Mouse (Mus musculus): ENCODE data around the gene AY074887.

The AY074887 gene

GRCm38 (mm10) chr9:54917010-54917677 is 33.7 kb downstream of the AY074887 start, which contains the start of gene Hykk:
Hykk (plus strand) TSS chr9:54917283.
- DNase-seq (ENCODE audit: low read depth, low spot score) = peak; percentile 88

GRCm38 (mm10) chr9:54916401-54916800 is 34.4 kb downstream of the AY074887 start:
- DNase-seq (ENCODE audit: low read depth, low spot score) = no peak

GRCm38 (mm10) chr9:54915576-54915975 is 35.2 kb downstream of the AY074887 start:
- DNase-seq (ENCODE audit: low read depth, low spot score) = no peak

- no peak for DNase-seq (ENCODE audit: low read depth, low spot score)
These were observed 41.4 kb downstream of the AY074887 start for GRCm38 (mm10) chr9:54909446-54909845.

Measured in CD4-positive helper T cell, adult 2 months (primary cell).